Mouse (Mus musculus) heart, adult 2 months (tissue): ENCODE results near the gene Rdm1.

Source experiments
- CTCF ChIP-seq: fragments of 200-600 bp; IDR thresholded peaks from 2 replicates; pipeline ENCODE4 v1.8.1; 2022; ENCODE audit warnings: antibody characterized with exemption, mild to moderate bottlenecking, moderate library complexity
- POLR2A ChIP-seq: fragments of 200-500 bp; IDR thresholded peaks from 2 replicates; pipeline ENCODE4 v1.6.1; 2011; ENCODE audit warnings: mild to moderate bottlenecking, low read depth, low read length, control low read depth; ENCODE audit not compliant: insufficient read depth

- no peak for TF ChIP-seq CTCF
- no peak for TF ChIP-seq POLR2A
These were observed 12.9 kb upstream of the Rdm1 start for GRCm38 (mm10) chr11:101614116-101614515.
